Mouse (Mus musculus) embryonic fibroblast, embryonic 13.5 days (primary cell): ENCODE measurements around the gene Fam45a.

Experiments
- CTCF ChIP-seq: IDR thresholded peaks from 2 replicates; pipeline ENCODE4 v1.5.1; 2011; ENCODE audit warnings: mild to moderate bottlenecking, control low read depth, low read length, moderate library complexity, borderline replicate concordance; ENCODE audit not compliant: insufficient read depth
- POLR2A ChIP-seq: IDR thresholded peaks from 2 replicates; pipeline ENCODE4 v1.6.1; 2011; ENCODE audit warnings: low read depth, mild to moderate bottlenecking, control low read depth, low read length, moderate library complexity

DNA sequence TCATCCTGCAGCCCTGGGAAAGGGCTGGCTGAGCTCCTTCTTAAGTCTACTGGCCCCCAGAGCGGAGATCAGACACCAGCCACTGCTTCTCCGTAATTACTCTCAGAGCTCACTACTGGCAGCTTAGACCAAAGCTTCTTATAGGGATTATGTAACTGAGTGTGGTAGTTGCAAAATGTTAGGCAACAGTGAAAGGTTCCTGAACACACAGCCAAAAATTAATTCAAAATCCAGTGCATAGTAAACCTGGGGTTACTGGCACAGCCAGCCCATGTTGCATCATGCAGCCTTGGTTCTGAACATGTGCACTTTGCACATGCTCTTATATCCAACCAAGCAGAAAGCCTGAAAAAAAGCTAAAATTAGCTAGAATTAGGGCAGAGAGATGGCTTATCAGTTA, 16.1 kb upstream of the Fam45a start:
- TF ChIP-seq CTCF (no peak), POLR2A (no peak)
